Mouse (Mus musculus): ENCODE results near the gene Mettl7b.

Gene Mettl7b

DNA sequence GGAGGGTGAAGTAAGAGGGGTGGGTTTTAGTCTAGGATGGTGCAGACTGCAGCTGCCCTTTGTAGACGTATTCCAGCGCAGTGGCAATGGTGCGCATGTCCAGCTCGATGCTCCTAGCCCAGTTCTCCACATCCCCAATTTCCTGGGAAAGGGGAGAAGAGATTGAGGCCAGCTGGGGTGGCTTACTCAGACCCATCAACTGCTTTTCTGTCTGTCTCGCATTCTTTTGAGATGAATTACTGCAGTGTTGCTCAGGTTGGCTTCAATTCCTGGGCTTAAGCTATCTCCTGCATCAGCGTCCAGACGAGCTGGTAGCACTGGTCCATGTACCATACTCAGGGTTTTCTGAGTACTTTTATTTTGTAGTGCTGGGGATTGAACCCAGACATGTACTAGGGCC, 40.8 kb downstream of the Mettl7b start:
- no peak for DNase-seq (ENCODE audit: low spot score in 2 of 2)

DNA sequence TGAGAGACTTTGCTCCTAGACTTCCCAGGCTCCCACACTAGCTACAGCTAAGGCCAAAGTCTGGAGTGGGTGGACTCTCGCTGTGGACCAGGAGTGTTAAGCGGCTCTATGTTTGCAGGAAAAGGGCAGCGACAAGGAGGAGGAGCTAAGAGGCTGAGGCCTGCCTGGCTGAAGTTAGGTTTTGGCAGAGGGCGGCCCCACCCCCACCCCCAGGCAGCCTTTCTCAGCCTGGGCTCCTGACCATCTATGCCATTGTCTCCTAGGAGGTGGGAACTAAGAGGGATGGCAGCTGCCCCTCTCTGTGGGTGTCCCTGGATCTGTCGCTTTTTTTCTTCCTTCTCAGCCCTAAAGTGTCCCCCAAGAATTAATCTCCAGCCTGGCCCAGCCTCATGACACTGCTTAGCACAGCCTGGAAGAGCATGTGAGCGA, 41.6 kb downstream of the Mettl7b start:
- no peak for DNase-seq (ENCODE audit: low spot score in 2 of 2)

- DNase-seq (ENCODE audit: low spot score in 2 of 2): no peak
These were observed 42.5 kb downstream of the Mettl7b start for GRCm38 (mm10) chr10:128918246-128918645.

DNA sequence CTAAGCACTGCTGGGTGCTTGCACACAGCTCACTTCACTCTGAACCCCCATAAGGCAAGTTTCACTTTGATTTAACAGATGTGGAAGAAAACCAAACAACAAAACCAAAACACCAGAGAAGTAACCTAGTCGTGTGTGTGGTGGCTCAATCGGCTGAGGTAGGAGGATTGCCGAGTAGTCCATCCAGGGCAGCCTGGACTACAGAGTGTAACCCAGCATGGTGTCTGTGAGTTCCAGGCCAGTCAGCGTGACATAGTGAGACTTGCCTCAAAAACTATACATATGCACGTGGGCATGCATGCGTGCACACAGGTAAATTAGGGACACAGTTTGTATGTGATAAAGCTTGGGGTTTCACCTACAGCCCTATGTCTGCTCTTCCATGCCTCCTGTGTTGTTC, 43.4 kb downstream of the Mettl7b start:
- no peak for DNase-seq (ENCODE audit: low spot score in 2 of 2)

- DNase-seq (ENCODE audit: low spot score in 2 of 2): no peak
These were observed 44.1 kb downstream of the Mettl7b start for GRCm38 (mm10) chr10:128916665-128917064.

DNA sequence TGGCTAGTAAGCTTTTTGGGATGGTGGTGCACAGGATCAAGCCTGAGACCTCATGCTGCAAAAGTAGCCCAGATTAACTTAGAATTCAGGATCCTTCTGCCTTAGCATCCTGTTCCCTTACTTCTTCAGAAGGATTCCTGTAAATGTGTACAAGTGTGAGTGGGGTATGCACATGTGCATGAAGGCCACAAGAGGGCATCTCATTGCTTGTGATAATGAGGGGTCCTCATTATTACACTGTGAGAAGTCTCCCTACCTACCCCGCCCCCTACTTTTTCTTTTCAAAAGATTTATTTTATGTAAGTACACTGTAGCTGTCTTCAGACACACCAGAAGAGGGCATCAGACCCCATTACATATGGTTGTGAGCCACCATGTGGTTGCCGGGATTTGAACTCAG, 45.2 kb downstream of the Mettl7b start:
- no peak for DNase-seq (ENCODE audit: low spot score in 2 of 2)

- no peak for DNase-seq (ENCODE audit: low spot score in 2 of 2)
These were observed 47.1 kb downstream of the Mettl7b start for GRCm38 (mm10) chr10:128913696-128914095.

DNA sequence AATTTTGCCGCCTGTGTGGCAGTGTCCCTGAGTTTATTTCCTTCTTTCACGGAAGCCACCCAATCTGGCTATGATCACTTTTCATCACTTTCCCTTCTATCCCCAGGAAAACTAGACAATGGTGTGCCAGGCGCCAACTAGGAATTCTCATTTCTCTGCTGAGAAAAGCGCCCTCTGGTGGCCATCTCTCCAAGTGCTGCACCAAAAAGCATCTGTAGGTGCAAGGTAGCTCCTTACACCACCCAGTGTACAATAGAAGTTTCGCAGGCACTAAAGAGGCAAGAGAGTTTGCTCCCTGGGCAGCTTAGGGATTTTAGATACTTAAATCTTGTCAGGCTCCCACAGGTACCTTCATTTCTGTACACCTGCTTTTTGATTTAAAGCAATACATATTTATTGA, 47.6 kb downstream of the Mettl7b start:
- peak; percentile 77 to 91 for DNase-seq (ENCODE audit: low spot score in 2 of 2)

DNA sequence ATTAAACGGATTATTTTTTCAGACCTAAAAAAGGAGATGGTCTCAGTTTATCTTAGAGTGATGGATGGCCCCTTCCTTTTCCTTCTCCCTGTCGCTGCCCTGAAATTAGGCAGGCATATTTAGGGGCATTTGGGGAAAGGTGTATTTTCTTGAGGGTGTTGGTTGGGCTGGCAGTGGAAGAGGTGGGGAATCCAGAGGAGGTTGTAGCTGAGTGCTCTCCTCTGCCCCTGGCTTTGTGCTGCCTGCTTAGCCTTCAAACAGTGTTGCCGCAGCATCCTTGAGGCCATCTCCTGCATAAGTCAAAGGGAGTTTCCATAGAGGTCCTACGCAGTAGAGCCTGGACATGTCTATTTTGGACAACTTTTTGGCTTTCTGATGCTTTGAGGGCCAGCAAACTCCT, 48.0 kb downstream of the Mettl7b start:
- DNase-seq (ENCODE audit: low spot score in 2 of 2): no peak

- DNase-seq (ENCODE audit: low spot score in 2 of 2): no peak
These were observed 48.5 kb downstream of the Mettl7b start for GRCm38 (mm10) chr10:128912268-128912667.

- no peak for DNase-seq (ENCODE audit: low spot score in 2 of 2)
These were observed 49.4 kb downstream of the Mettl7b start for GRCm38 (mm10) chr10:128911430-128911829.

DNA sequence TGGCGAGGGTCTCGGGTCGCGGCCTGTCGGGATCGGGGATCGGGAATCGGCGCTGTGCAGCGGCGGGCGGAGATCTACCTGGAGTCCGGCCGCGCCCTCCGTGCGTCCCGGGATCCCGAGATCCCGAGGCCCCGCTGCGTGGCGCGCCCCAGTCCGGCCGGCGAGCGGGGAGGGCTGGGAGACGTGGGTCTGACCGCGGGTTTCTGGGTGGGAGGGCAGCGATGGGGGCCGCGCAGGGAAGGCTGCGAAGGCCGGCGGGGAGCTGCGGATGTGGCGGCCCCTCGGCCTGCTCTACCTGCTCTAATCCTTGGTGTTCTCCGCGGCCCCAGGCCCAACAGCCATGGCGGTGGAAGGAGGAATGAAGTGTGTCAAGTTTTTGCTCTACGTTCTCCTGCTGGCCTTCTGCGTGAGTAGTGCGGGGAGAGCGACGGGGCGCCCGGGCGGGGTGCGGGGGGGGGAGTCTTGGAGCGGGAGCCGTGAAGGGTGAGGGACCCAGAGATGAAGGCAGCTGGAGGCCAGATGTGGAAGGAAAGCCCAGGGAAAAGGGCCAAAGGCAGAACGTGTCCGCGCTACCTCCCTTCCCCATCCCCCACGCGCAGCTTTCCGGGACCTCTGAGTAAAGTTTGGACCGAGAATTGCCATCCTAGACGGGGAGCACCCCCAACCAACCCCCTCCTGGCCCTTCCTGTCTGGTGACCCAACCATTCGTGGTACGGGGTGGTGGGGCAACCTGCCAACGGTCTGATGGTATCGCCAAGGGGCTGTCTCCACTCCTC, 50.5 kb downstream of the Mettl7b start:
- peak; percentile 59 to 66 for DNase-seq (ENCODE audit: low spot score in 2 of 2)

- peak; percentile 90 to 91 for DNase-seq (ENCODE audit: low spot score in 2 of 2)
These were observed 51.2 kb downstream of the Mettl7b start for GRCm38 (mm10) chr10:128909567-128910028.

- no peak for DNase-seq (ENCODE audit: low spot score in 2 of 2)
These were observed 51.9 kb downstream of the Mettl7b start for GRCm38 (mm10) chr10:128908778-128909448.
